Mouse (Mus musculus) C2C12 (cell line): Measurements from ENCODE around the gene Cdc42ep4. TPM values are rescaled to one million over a fixed set of nuclear protein-coding genes. Genes with fewer than 3 reads are reported as not detected.

Experiments used
- H3K27me3 ChIP-seq: one replicate; pipeline ENCODE4 v1.6.1; 2011; ENCODE audit not compliant: control insufficient read depth, insufficient read depth, insufficient read length
- H3K36me3 ChIP-seq: one replicate; pipeline ENCODE4 v1.6.1; 2011; ENCODE audit not compliant: control insufficient read depth, insufficient read depth
- H3K4me3 ChIP-seq: one replicate; pipeline ENCODE4 v1.5.1; 2011; ENCODE audit warnings: mild to moderate bottlenecking, control low read depth; ENCODE audit not compliant: poor library complexity, insufficient read depth, severe bottlenecking
- H3K79me2 ChIP-seq: one replicate; pipeline ENCODE4 v1.6.1; 2011; ENCODE audit not compliant: control insufficient read depth, insufficient read depth
- H3K79me3 ChIP-seq: one replicate; pipeline ENCODE4 v1.6.1; 2011; ENCODE audit warnings: low read depth, control low read depth
- H3ac ChIP-seq: one replicate; pipeline ENCODE3; 2011; ENCODE audit warnings: low read depth; ENCODE audit not compliant: control insufficient read depth, insufficient read length
- CEBPB ChIP-seq: IDR thresholded peaks from one replicate; pipeline ENCODE4 v1.6.1; 2011; ENCODE audit warnings: low read depth, mild to moderate bottlenecking, control low read depth, moderate library complexity
- CTCF ChIP-seq: IDR thresholded peaks from one replicate; pipeline ENCODE4 v1.5.1; 2011; ENCODE audit not compliant: control insufficient read depth, insufficient read depth, insufficient read length
- FOSL1 ChIP-seq: IDR thresholded peaks from one replicate; pipeline ENCODE4 v1.8.0; 2011; ENCODE audit warnings: mild to moderate bottlenecking, low read length; ENCODE audit not compliant: poor library complexity, insufficient read depth, severe bottlenecking
- MAX ChIP-seq: IDR thresholded peaks from one replicate; pipeline ENCODE4 v1.6.1; 2011; ENCODE audit warnings: mild to moderate bottlenecking, control low read depth
- MYOD1 ChIP-seq: IDR thresholded peaks from one replicate; pipeline ENCODE4 v1.6.1; 2011; ENCODE audit warnings: low read depth; ENCODE audit not compliant: control insufficient read depth, insufficient read length
- MYOG ChIP-seq: IDR thresholded peaks from one replicate; pipeline ENCODE4 v1.6.1; 2011; ENCODE audit not compliant: control insufficient read depth, insufficient read length; ENCODE audit errors: extremely low read depth
- USF1 ChIP-seq: IDR thresholded peaks from one replicate; pipeline ENCODE4 v1.6.1; 2011; ENCODE audit warnings: low read depth, mild to moderate bottlenecking, control low read depth, moderate library complexity
- polyA plus RNA-seq: library from polyadenylated mRNA; unstranded; fragments of >200 nt; fragmentation: generic; extraction: Trizol; gene quantifications from one replicate; pipeline ENCODE4 v1.2.1, GENCODE M21; 2012; ENCODE audit warnings: missing spikeins

Gene Cdc42ep4
- polyA plus RNA-seq, 1 experiment: 13.0 TPM

GRCm38 (mm10) chr11:113787009-113787408, 35.3 kb upstream of the Cdc42ep4 start:
- TF ChIP-seq MYOG: no peak
- TF ChIP-seq CTCF: no peak
- TF ChIP-seq CEBPB: no peak
- no peak for TF ChIP-seq USF1
- no peak for TF ChIP-seq FOSL1

GRCm38 (mm10) chr11:113786395-113786794, 34.7 kb upstream of the Cdc42ep4 start:
- Histone ChIP-seq H3K36me3 (no peaks in the 10 kb centered on the region), H3K27me3 (peaks cover 4% of the 10 kb centered on the region), H3K79me3 (no peaks in the 10 kb centered on the region), H3K4me3 (no peak overlapping the region), H3ac (no peak overlapping the region), H3K79me2 (no peaks in the 10 kb centered on the region)
- TF ChIP-seq MYOG: no peak
- TF ChIP-seq MYOD1: no peak
- no peak for TF ChIP-seq CTCF
- TF ChIP-seq USF1: no peak
- TF ChIP-seq FOSL1: no peak
- TF ChIP-seq MAX: no peak
- TF ChIP-seq CEBPB: no peak

More at GRCm38 (mm10) chr11:113787009-113787408, 35.3 kb upstream of the Cdc42ep4 start:
- Histone ChIP-seq H3ac (no peak overlapping the region), H3K27me3 (peaks cover 4% of the 10 kb centered on the region), H3K36me3 (no peaks in the 10 kb centered on the region), H3K4me3 (no peak overlapping the region), H3K79me2 (no peaks in the 10 kb centered on the region), H3K79me3 (no peaks in the 10 kb centered on the region)

- no peaks in the 10 kb centered on the region for H3K27me3 ChIP-seq
- no peaks in the 10 kb centered on the region for H3K79me2 ChIP-seq
- no peak for TF ChIP-seq MAX
- TF ChIP-seq CEBPB: no peak
- TF ChIP-seq MYOG: no peak
- no peak for TF ChIP-seq CTCF
- no peak for TF ChIP-seq FOSL1
- no peak for TF ChIP-seq USF1
- TF ChIP-seq MYOD1: no peak
- H3K36me3 ChIP-seq: no peaks in the 10 kb centered on the region
- no peak overlapping the region for H3K4me3 ChIP-seq
- H3ac ChIP-seq: no peak overlapping the region
- no peaks in the 10 kb centered on the region for H3K79me3 ChIP-seq
Measured at GRCm38 (mm10) chr11:113785406-113786171, 33.9 kb upstream of the Cdc42ep4 start.

GRCm38 (mm10) chr11:113784656-113785396, 33.1 kb upstream of the Cdc42ep4 start:
- no peak overlapping the region for H3ac ChIP-seq
- H3K36me3 ChIP-seq: no peaks in the 10 kb centered on the region
- TF ChIP-seq MAX (no peak), USF1 (no peak), MYOD1 (no peak), CEBPB (no peak), CTCF (no peak), MYOG (no peak), FOSL1 (no peak)
- H3K79me3 ChIP-seq: no peaks in the 10 kb centered on the region
- H3K27me3 ChIP-seq: no peaks in the 10 kb centered on the region
- H3K79me2 ChIP-seq: no peaks in the 10 kb centered on the region
- H3K4me3 ChIP-seq: no peak overlapping the region

- H3K36me3 ChIP-seq: no peaks in the 10 kb centered on the region
- H3K79me3 ChIP-seq: no peaks in the 10 kb centered on the region
- H3K79me2 ChIP-seq: no peaks in the 10 kb centered on the region
- no peaks in the 10 kb centered on the region for H3K27me3 ChIP-seq
- no peak overlapping the region for H3ac ChIP-seq
- TF ChIP-seq FOSL1 (no peak), MAX (no peak), MYOD1 (no peak), MYOG (no peak), USF1 (no peak), CTCF (no peak), CEBPB (no peak)
- H3K4me3 ChIP-seq: no peak overlapping the region
Measured at GRCm38 (mm10) chr11:113782496-113782895, 30.8 kb upstream of the Cdc42ep4 start.
